8 mouse cellular contexts compared by ENCODE assay signal in genomic region chr13:34162491-34163303, GRCm38 (mm10). TPM values are rescaled to one million over a fixed set of nuclear protein-coding genes. Genes with fewer than 3 reads are reported as not detected.
DNase-seq lines count a peak whose midpoint lies in the region; ATAC-seq and TF ChIP-seq lines count a peak whose summit lies in the region.

Gene Psmg4 (plus strand): TSS chr13:34162964.

- 4% methylated on average over 41 of the region's 44 CpGs for WGBS in forebrain, embryonic 14.5 days
- WGBS in large intestine, adult 2 months, result 2% methylated on average over 44 of the region's 44 CpGs
- WGBS in liver, embryonic 16.5 days (ENCODE audit: insufficient replicate concordance), result 4% methylated on average over 44 of the region's 44 CpGs
- 2% methylated on average over 44 of the region's 44 CpGs for WGBS in neural tube, embryonic 12.5 days
- WGBS in stomach, postnatal 0 days, result 2% methylated on average over 44 of the region's 44 CpGs

- peaks cover 9% of the 10 kb centered on the region for H3K36me3 ChIP-seq in forebrain, embryonic 14.5 days (ENCODE audit: control insufficient read depth, insufficient read depth, low read length)
- H3K36me3 ChIP-seq in liver, embryonic 16.5 days (ENCODE audit: control insufficient read depth, insufficient read depth), result peaks cover 6% of the 10 kb centered on the region; the same call in 1 of the 2 replicates
- peaks cover 10% of the 10 kb centered on the region for H3K36me3 ChIP-seq in neural tube, embryonic 12.5 days
- no peaks in the 10 kb centered on the region; the same call in 1 of the 2 replicates for H3K36me3 ChIP-seq in stomach, postnatal 0 days (ENCODE audit: control insufficient read depth, insufficient read depth, low read length)

- H3K27me3 ChIP-seq in forebrain, embryonic 14.5 days (replicated peaks; ENCODE audit: control insufficient read depth, insufficient read depth, low read length), result no peaks in the 10 kb centered on the region
- no peaks in the 10 kb centered on the region for H3K27me3 ChIP-seq in liver, embryonic 16.5 days (ENCODE audit: control insufficient read depth, insufficient read depth, low read depth, low read length)
- no peaks in the 10 kb centered on the region for H3K27me3 ChIP-seq in neural tube, embryonic 12.5 days (replicated peaks)
- no peaks in the 10 kb centered on the region for H3K27me3 ChIP-seq in stomach, postnatal 0 days (ENCODE audit: control insufficient read depth, insufficient read depth, low read length)

- H3K9me3 ChIP-seq in forebrain, embryonic 14.5 days (replicated peaks; ENCODE audit: control insufficient read depth, low read length), result no peaks in the 10 kb centered on the region
- no peaks in the 10 kb centered on the region for H3K9me3 ChIP-seq in liver, embryonic 16.5 days (replicated peaks; ENCODE audit: control insufficient read depth, low read length)
- 0 out of 2 replicates have a peak, but pooled peaks cover 4% of the 10 kb centered on the region for H3K9me3 ChIP-seq in neural tube, embryonic 12.5 days
- no peaks in the 10 kb centered on the region for H3K9me3 ChIP-seq in stomach, postnatal 0 days (ENCODE audit: control insufficient read depth, low read length)

- H3K27ac ChIP-seq in forebrain, embryonic 14.5 days (ENCODE audit: low read depth, low read length), result peak within 1 kb of the TSS; percentile 90
- H3K27ac ChIP-seq in liver, embryonic 16.5 days (ENCODE audit: low read length), result peak within 1 kb of the TSS; percentile 92
- H3K27ac ChIP-seq in neural tube, embryonic 12.5 days, result peak within 1 kb of the TSS; percentile 75
- H3K27ac ChIP-seq in stomach, postnatal 0 days (replicated peaks), result peak within 1 kb of the TSS; percentile 94

- H3K4me2 ChIP-seq in forebrain, embryonic 14.5 days (ENCODE audit: low read length), result peak within 1 kb of the TSS; percentile 65
- H3K4me2 ChIP-seq in liver, embryonic 16.5 days (ENCODE audit: low read depth, low read length), result peak within 1 kb of the TSS; percentile 86
- peak within 1 kb of the TSS; percentile 71 for H3K4me2 ChIP-seq in neural tube, embryonic 12.5 days (replicated peaks)
- peak within 1 kb of the TSS; percentile 75 for H3K4me2 ChIP-seq in stomach, postnatal 0 days (replicated peaks; ENCODE audit: low read depth)

- ATAC-seq in forebrain, embryonic 14.5 days, result peak; percentile 96
- peak; percentile 96 for ATAC-seq in liver, embryonic 16.5 days (ENCODE audit: low read depth)
- peak; percentile 95 for ATAC-seq in neural tube, embryonic 12.5 days (ENCODE audit: low FRiP score, low read depth)
- peak; percentile 97 for ATAC-seq in stomach, postnatal 0 days (ENCODE audit: low FRiP score, low TSS enrichment)

- peak; percentile 94 for DNase-seq in ES-CJ7 (ENCODE audit: low read depth, low spot score)
- peak; percentile 91 for DNase-seq in cerebellum, adult 11 months
- DNase-seq in forebrain, embryonic 14.5 days (ENCODE audit: low spot score), result peak; percentile 95
- peak; percentile 96 to 97 for DNase-seq in heart, postnatal 10 days
- DNase-seq in large intestine, adult 2 months (ENCODE audit: low read depth, low spot score), result peak; percentile 78
- DNase-seq in stomach, postnatal 0 days (ENCODE audit: low spot score), result peak; percentile 97

- no peak for TF ChIP-seq CTCF in stomach, postnatal 0 days (IDR thresholded peaks at IDR 0.05; ENCODE audit: low read depth)

- H3K9ac ChIP-seq in forebrain, embryonic 14.5 days (ENCODE audit: low read length), result peak within 1 kb of the TSS; percentile 72
- peak within 1 kb of the TSS; percentile 88 for H3K9ac ChIP-seq in liver, embryonic 16.5 days (ENCODE audit: low read depth, low read length)
- peak within 1 kb of the TSS; percentile 64 for H3K9ac ChIP-seq in neural tube, embryonic 12.5 days
- peak within 1 kb of the TSS; percentile 82 for H3K9ac ChIP-seq in stomach, postnatal 0 days (ENCODE audit: low read length)

- intact Hi-C loops in heart, postnatal 10 days (cut with DNase I), result no loop called here

- peak within 1 kb of the TSS; percentile 64 for H3K4me3 ChIP-seq in forebrain, embryonic 14.5 days (ENCODE audit: low read depth, low read length)
- H3K4me3 ChIP-seq in liver, embryonic 16.5 days (ENCODE audit: low read depth, low read length), result peak within 1 kb of the TSS; percentile 98
- peak within 1 kb of the TSS; percentile 61 for H3K4me3 ChIP-seq in neural tube, embryonic 12.5 days
- H3K4me3 ChIP-seq in stomach, postnatal 0 days (ENCODE audit: low read depth, low read length), result peak within 1 kb of the TSS; percentile 67

- no peak for TF ChIP-seq EP300 in stomach, postnatal 0 days (optimal IDR thresholded peaks at IDR 0.05)

- H3K4me1 ChIP-seq in forebrain, embryonic 14.5 days (ENCODE audit: control insufficient read depth, insufficient read depth, low read length), result peaks cover 5% of the 10 kb centered on the region
- peaks cover 19% of the 10 kb centered on the region for H3K4me1 ChIP-seq in liver, embryonic 16.5 days (ENCODE audit: control insufficient read depth, low read depth, low read length)
- H3K4me1 ChIP-seq in neural tube, embryonic 12.5 days, result peaks cover 4% of the 10 kb centered on the region
- no peaks in the 10 kb centered on the region for H3K4me1 ChIP-seq in stomach, postnatal 0 days (replicated peaks; ENCODE audit: control insufficient read depth, insufficient read depth)

RNA-seq across cellular contexts. Expression of gene Psmg4, which starts in this region (rescaled TPM):
- 92.0 and 113 TPM in 2 replicates for polyA plus RNA-seq in forebrain, embryonic 14.5 days (2014; fragmentation: Nextera tagmentation; extraction: Ambion mirVana)
- total RNA-seq in heart, postnatal 10 days (2021), result 10 to 100 TPM; 34.0 to 39.0 TPM
- 73.0 and 77.6 TPM in 2 replicates for polyA plus RNA-seq in large intestine, adult 2 months (2012; rRNA removed)
- polyA plus RNA-seq in liver, embryonic 16.5 days (2015; fragmentation: Nextera tagmentation; extraction: Ambion mirVana), result 27.1 and 27.4 TPM in 2 replicates
- 96.9 and 101 TPM in 2 replicates for polyA plus RNA-seq in neural tube, embryonic 12.5 days (2016; fragmentation: Nextera tagmentation; extraction: Ambion mirVana)
- 60.9 and 71.1 TPM in 2 replicates for polyA plus RNA-seq in stomach, postnatal 0 days (2015; fragmentation: Nextera tagmentation; extraction: Ambion mirVana)

Comparison
In these comparisons a context has a peak if more than half of its experiments do, and no peak if none do; other contexts are left out.
1. Peak in every context shown above with its lines: DNase-seq, ATAC-seq, H3K4me3 ChIP-seq and H3K27ac ChIP-seq.